Mouse (Mus musculus): Measurements from ENCODE around the gene Gm3285. TPM values are rescaled to one million over a fixed set of nuclear protein-coding genes. Genes with fewer than 3 reads are reported as not detected.

Gm3285 gene
- polyA plus RNA-seq, 1 experiment from 2014 or later, result not detected

GRCm38 (mm10) chr10:77900903-77901818 lies 39.4 kb downstream of the Gm3285 start:
- Histone ChIP-seq H3K9me3 (replicated peaks) (no peaks in the 10 kb centered on the region), H3K9ac (0 out of 2 replicates have a peak overlapping the region, but pooled peaks have one; percentile 35), H3K27ac (replicated peaks) (peak overlapping the region; percentile 55; the same call in 1 of the 2 replicates), H3K4me2 (peak overlapping the region; percentile 62), H3K4me1 (replicated peaks) (peaks cover 14% of the 10 kb centered on the region), H3K36me3 (replicated peaks) (no peaks in the 10 kb centered on the region), H3K4me3 (replicated peaks) (peak overlapping the region; percentile 58), H3K27me3 (peaks cover 28% of the 10 kb centered on the region)
- no peak for ATAC-seq (ENCODE audit: insufficient read depth)
- 68% methylated on average over 27 of the region's 27 CpGs for WGBS (ENCODE audit: insufficient replicate concordance)

- Histone ChIP-seq H3K9me3 (replicated peaks) (no peaks in the 10 kb centered on the region), H3K27ac (replicated peaks) (peak overlapping the region; percentile 29; the same call in 1 of the 2 replicates), H3K4me2 (peak overlapping the region; percentile 62), H3K4me1 (replicated peaks) (peaks cover 14% of the 10 kb centered on the region), H3K9ac (peak overlapping the region; percentile 35; the same call in 1 of the 2 replicates), H3K27me3 (peaks cover 28% of the 10 kb centered on the region), H3K36me3 (replicated peaks) (no peaks in the 10 kb centered on the region), H3K4me3 (replicated peaks) (peak overlapping the region; percentile 58)
- 2% methylated on average over 14 of the region's 14 CpGs for WGBS (ENCODE audit: insufficient replicate concordance)
- ATAC-seq (ENCODE audit: insufficient read depth), result peak; percentile 4; the same call in 1 of the 2 replicates
Measured at GRCm38 (mm10) chr10:77901871-77902210, 40.1 kb downstream of the Gm3285 start.

- H3K36me3 ChIP-seq (replicated peaks), result no peaks in the 10 kb centered on the region
- ATAC-seq (ENCODE audit: insufficient read depth), result peak; percentile 65
- peak within 1 kb of the TSS; percentile 62 for H3K4me2 ChIP-seq
- peak within 1 kb of the TSS; percentile 29; the same call in 1 of the 2 replicates for H3K27ac ChIP-seq (replicated peaks)
- H3K27me3 ChIP-seq, result peaks cover 28% of the 10 kb centered on the region
- H3K4me1 ChIP-seq (replicated peaks), result peaks cover 14% of the 10 kb centered on the region
- WGBS (ENCODE audit: insufficient replicate concordance), result 2% methylated on average over 45 of the region's 46 CpGs
- H3K9me3 ChIP-seq (replicated peaks), result no peaks in the 10 kb centered on the region
- H3K9ac ChIP-seq, result peak within 1 kb of the TSS; percentile 35; the same call in 1 of the 2 replicates
- H3K4me3 ChIP-seq (replicated peaks), result peak within 1 kb of the TSS; percentile 58
Measured at GRCm38 (mm10) chr10:77902211-77902893, 40.6 kb downstream of the Gm3285 start, which contains the start of gene Lrrc3. Gene Lrrc3, minus strand, starts transcription at chr10:77902536.

- Histone ChIP-seq H3K27ac (replicated peaks) (no peak overlapping the region), H3K4me3 (replicated peaks) (peak overlapping the region; percentile 58), H3K36me3 (replicated peaks) (no peaks in the 10 kb centered on the region), H3K27me3 (peaks cover 28% of the 10 kb centered on the region), H3K9ac (no peak overlapping the region), H3K4me1 (replicated peaks) (peaks cover 14% of the 10 kb centered on the region), H3K9me3 (replicated peaks) (no peaks in the 10 kb centered on the region), H3K4me2 (peak overlapping the region; percentile 62)
- peak; percentile 60 for ATAC-seq (ENCODE audit: insufficient read depth)
- 7% methylated on average over 35 of the region's 35 CpGs for WGBS (ENCODE audit: insufficient replicate concordance)
Measured at GRCm38 (mm10) chr10:77902894-77903715, 41.3 kb downstream of the Gm3285 start.

Other genes starting within 250 kb of the Gm3285 start
- 47.0 and 58.0 TPM in 2 replicates for gene Ube2g2, start 239.7 kb upstream of the Gm3285 start, polyA plus RNA-seq (2015; fragmentation: Nextera tagmentation; extraction: Ambion mirVana)
- gene Tspear, start 175.4 kb upstream of the Gm3285 start, polyA plus RNA-seq (2015; fragmentation: Nextera tagmentation; extraction: Ambion mirVana), result 0.06 TPM in 1 of 2 replicates, not detected in the other
- not detected in 2 replicates for gene Gm19402, start 171.2 kb upstream of the Gm3285 start, polyA plus RNA-seq (2015; fragmentation: Nextera tagmentation; extraction: Ambion mirVana)
- gene Gm9508, start 164.7 kb upstream of the Gm3285 start, polyA plus RNA-seq (2015; fragmentation: Nextera tagmentation; extraction: Ambion mirVana), result not detected in 2 replicates
- gene Gm10272, start 155.3 kb upstream of the Gm3285 start, polyA plus RNA-seq (2015; fragmentation: Nextera tagmentation; extraction: Ambion mirVana), result not detected in 2 replicates
- not detected in 2 replicates for gene Gm10024, start 150.5 kb upstream of the Gm3285 start, polyA plus RNA-seq (2015; fragmentation: Nextera tagmentation; extraction: Ambion mirVana)
- not detected in 2 replicates for gene Gm10142, start 146.2 kb upstream of the Gm3285 start, polyA plus RNA-seq (2015; fragmentation: Nextera tagmentation; extraction: Ambion mirVana)
- gene Krtap12-1, start 141.4 kb upstream of the Gm3285 start, polyA plus RNA-seq (2015; fragmentation: Nextera tagmentation; extraction: Ambion mirVana), result not detected in 2 replicates
- gene Gm10100, start 135.5 kb upstream of the Gm3285 start, polyA plus RNA-seq (2015; fragmentation: Nextera tagmentation; extraction: Ambion mirVana), result not detected in 2 replicates
- gene Gm18596, start 119.3 kb upstream of the Gm3285 start, polyA plus RNA-seq (2015; fragmentation: Nextera tagmentation; extraction: Ambion mirVana), result not detected in 2 replicates
- not detected in 2 replicates for gene Gm9736, start 110.6 kb upstream of the Gm3285 start, polyA plus RNA-seq (2015; fragmentation: Nextera tagmentation; extraction: Ambion mirVana)
- gene Gm3233, start 102.3 kb upstream of the Gm3285 start, polyA plus RNA-seq (2015; fragmentation: Nextera tagmentation; extraction: Ambion mirVana), result not detected in 2 replicates
- gene Gm3238, start 90.7 kb upstream of the Gm3285 start, polyA plus RNA-seq (2015; fragmentation: Nextera tagmentation; extraction: Ambion mirVana), result not detected in 2 replicates
- gene Gm7138, start 85.0 kb upstream of the Gm3285 start, polyA plus RNA-seq (2015; fragmentation: Nextera tagmentation; extraction: Ambion mirVana), result not detected in 2 replicates
- gene Gm3250, start 79.4 kb upstream of the Gm3285 start, polyA plus RNA-seq (2015; fragmentation: Nextera tagmentation; extraction: Ambion mirVana), result not detected in 2 replicates
- not detected in 2 replicates for gene Gm7137, start 73.8 kb upstream of the Gm3285 start, polyA plus RNA-seq (2015; fragmentation: Nextera tagmentation; extraction: Ambion mirVana)
- gene Gm9639, start 66.9 kb upstream of the Gm3285 start, polyA plus RNA-seq (2015; fragmentation: Nextera tagmentation; extraction: Ambion mirVana), result not detected in 2 replicates
- gene Gm19668, start 62.8 kb upstream of the Gm3285 start, polyA plus RNA-seq (2015; fragmentation: Nextera tagmentation; extraction: Ambion mirVana), result not detected in 2 replicates
- not detected in 2 replicates for gene Gm9507, start 50.1 kb upstream of the Gm3285 start, polyA plus RNA-seq (2015; fragmentation: Nextera tagmentation; extraction: Ambion mirVana)
- not detected in 2 replicates for gene Gm2696, start 47.3 kb upstream of the Gm3285 start, polyA plus RNA-seq (2015; fragmentation: Nextera tagmentation; extraction: Ambion mirVana)
- not detected in 2 replicates for gene Krtap10-4, start 34.9 kb upstream of the Gm3285 start, polyA plus RNA-seq (2015; fragmentation: Nextera tagmentation; extraction: Ambion mirVana)
- gene Krtap10-10, start 26.0 kb upstream of the Gm3285 start, polyA plus RNA-seq (2015; fragmentation: Nextera tagmentation; extraction: Ambion mirVana), result not detected in 2 replicates
- not detected in 2 replicates for gene Gm36176, start 15.2 kb upstream of the Gm3285 start, polyA plus RNA-seq (2015; fragmentation: Nextera tagmentation; extraction: Ambion mirVana)
- gene Gm10318, start 9.1 kb upstream of the Gm3285 start, polyA plus RNA-seq (2015; fragmentation: Nextera tagmentation; extraction: Ambion mirVana), result not detected in 2 replicates
- 13.7 and 16.3 TPM in 2 replicates for gene Lrrc3, start 40.6 kb downstream of the Gm3285 start, polyA plus RNA-seq (2015; fragmentation: Nextera tagmentation; extraction: Ambion mirVana)
- gene Trpm2, start 108.6 kb downstream of the Gm3285 start, polyA plus RNA-seq (2015; fragmentation: Nextera tagmentation; extraction: Ambion mirVana), result 2.2 and 3.2 TPM in 2 replicates
- 4.4 and 4.7 TPM in 2 replicates for gene 1810043G02Rik, start 116.5 kb downstream of the Gm3285 start, polyA plus RNA-seq (2015; fragmentation: Nextera tagmentation; extraction: Ambion mirVana)
- 80.6 and 85.9 TPM in 2 replicates for gene Pfkl, start 148.1 kb downstream of the Gm3285 start, polyA plus RNA-seq (2015; fragmentation: Nextera tagmentation; extraction: Ambion mirVana)
- gene Dnmt3l, start 180.0 kb downstream of the Gm3285 start, polyA plus RNA-seq (2015; fragmentation: Nextera tagmentation; extraction: Ambion mirVana), result not detected in 2 replicates
- gene Aire, start 181.6 kb downstream of the Gm3285 start, polyA plus RNA-seq (2015; fragmentation: Nextera tagmentation; extraction: Ambion mirVana), result not detected in 2 replicates
- gene Icosl, start 207.3 kb downstream of the Gm3285 start, polyA plus RNA-seq (2015; fragmentation: Nextera tagmentation; extraction: Ambion mirVana), result 2.2 TPM in 2 replicates

All from liver, embryonic 15.5 days (tissue).